Mouse (Mus musculus): Measurements from ENCODE around the gene Tcf7. TPM values are rescaled to one million over a fixed set of nuclear protein-coding genes. Genes with fewer than 3 reads are reported as not detected.

Tcf7 gene
- total RNA-seq, 2 experiments from 2014 or later = 2.8 to 3.8 TPM

- no peak for DNase-seq
These were observed 15.5 kb downstream of the Tcf7 start for GRCm38 (mm10) chr11:52267271-52267670.

- DNase-seq = no peak
These were observed 17.1 kb downstream of the Tcf7 start for GRCm38 (mm10) chr11:52265616-52266307.

GRCm38 (mm10) chr11:52264871-52265270 is 17.9 kb downstream of the Tcf7 start:
- DNase-seq = no peak

GRCm38 (mm10) chr11:52262338-52262737 is 20.5 kb downstream of the Tcf7 start:
- no peak for DNase-seq

GRCm38 (mm10) chr11:52261937-52262336 is 20.9 kb downstream of the Tcf7 start:
- DNase-seq = peak; percentile 82

GRCm38 (mm10) chr11:52260878-52261277 is 21.9 kb downstream of the Tcf7 start:
- no peak for DNase-seq

DNA sequence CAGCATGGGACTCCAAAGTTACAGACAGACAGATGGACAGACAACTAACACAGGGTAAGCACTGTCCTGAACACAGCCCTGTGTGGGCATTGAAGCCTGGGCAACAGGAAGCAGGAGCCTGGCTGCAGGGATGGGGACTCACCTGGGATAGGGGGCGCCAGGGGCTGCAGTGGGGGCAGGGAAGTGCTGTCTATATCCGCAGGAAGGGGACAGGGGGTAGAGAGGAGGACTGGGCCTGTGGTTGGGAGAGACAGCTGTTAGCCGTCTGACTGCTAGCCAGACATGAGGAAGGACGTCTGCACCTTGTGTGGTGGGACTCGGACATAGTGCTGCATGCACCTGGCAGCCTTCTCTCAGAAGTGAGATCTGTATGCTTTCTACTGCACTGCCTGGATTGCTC is 24.1 kb downstream of the Tcf7 start:
- no peak for DNase-seq

- no peak for DNase-seq
These were observed 25.4 kb downstream of the Tcf7 start for GRCm38 (mm10) chr11:52257376-52257775.

GRCm38 (mm10) chr11:52255077-52255476 is 27.7 kb downstream of the Tcf7 start:
- no peak for DNase-seq

- peak; percentile 82 for DNase-seq
These were observed 29.0 kb downstream of the Tcf7 start for GRCm38 (mm10) chr11:52253674-52254375.

DNA sequence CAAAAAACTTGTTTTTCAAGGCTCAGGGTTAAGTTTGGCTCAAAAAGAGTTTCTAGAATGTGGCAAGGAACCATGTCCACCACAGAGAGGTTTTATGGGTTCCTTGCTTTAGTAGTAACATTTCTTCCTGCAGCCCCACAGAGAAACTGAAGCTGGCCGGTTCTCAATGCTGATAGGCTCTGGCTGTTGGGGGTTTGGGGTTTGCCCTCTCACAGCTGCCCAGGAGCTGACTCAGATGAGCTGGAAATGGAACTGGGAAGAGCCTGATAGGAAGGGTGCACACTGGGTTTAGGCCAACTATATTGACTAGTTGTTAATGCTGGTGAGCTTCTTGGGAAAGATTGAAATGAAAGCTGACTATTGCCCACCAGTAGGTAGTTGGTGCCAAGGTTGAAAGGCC is 30.1 kb downstream of the Tcf7 start:
- DNase-seq = no peak

GRCm38 (mm10) chr11:52251770-52252169 is 31.0 kb downstream of the Tcf7 start:
- DNase-seq = no peak

DNA sequence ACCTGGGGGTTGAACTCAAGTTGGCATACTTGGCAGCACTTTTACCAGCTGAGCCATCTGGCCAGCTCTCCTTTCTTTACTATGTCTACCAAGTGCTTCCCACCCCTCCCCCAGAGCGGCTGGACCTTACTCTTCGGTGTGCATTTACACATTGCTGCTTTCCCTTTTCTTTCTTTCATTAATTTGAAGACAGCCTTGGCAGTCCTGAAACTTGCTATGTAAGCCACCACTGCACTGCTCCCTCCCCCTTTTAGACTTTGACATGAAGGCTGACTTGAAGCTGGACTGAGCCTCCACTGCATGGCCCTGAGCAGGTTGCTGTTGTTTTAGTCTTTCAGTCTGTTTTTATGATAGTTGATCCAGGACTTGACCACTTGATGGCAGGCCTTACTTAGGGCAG is 33.4 kb downstream of the Tcf7 start:
- DNase-seq = no peak

- DNase-seq = no peak
These were observed 41.8 kb downstream of the Tcf7 start for GRCm38 (mm10) chr11:52240898-52241542.

DNA sequence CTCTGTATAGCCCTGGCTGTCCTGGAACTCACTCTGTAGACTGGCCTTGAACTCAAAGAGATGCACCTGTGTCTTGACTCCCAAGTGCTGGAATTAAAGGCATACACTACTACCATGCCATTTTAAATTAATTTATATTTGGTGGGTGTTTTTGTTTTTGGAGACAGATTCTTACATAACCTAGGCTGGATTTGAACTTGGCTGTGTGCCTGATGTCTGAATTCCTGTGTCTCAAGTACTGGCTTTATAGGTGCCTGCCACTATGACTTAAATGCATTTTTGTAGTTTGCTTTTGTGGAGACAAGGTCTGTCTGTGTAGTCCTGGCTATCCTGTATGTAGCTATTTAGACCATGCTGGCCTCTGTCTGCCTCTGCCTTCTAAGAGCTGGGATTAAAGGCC is 48.3 kb downstream of the Tcf7 start:
- DNase-seq = no peak

DNA sequence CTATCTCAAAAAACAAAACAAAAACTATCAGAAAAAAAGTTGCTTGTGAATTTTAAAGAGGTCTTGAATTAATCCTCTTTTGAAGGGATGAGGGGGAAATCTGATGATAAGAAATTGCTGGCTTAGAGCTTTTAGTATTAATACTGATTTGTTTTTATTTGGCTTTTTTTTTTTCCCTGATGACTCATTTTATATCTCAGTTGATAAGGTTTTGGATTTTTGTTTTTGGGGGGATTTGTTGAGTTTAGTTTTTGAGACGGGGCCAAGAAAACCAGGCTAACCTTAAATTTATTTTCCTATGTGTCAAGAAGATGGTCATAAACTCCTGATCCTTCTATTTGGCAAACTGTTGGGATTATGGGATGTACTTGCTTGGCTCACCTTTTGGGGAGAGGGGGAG is 48.9 kb downstream of the Tcf7 start:
- no peak for DNase-seq

- no peak for DNase-seq
These were observed 49.7 kb downstream of the Tcf7 start for GRCm38 (mm10) chr11:52233043-52233653.

- DNase-seq = peak; percentile 95
These were observed 50.9 kb downstream of the Tcf7 start, which contains the start of gene Skp1a for GRCm38 (mm10) chr11:52231606-52232541. TSS of gene Skp1a (plus strand) at chr11:52231995.

DNA sequence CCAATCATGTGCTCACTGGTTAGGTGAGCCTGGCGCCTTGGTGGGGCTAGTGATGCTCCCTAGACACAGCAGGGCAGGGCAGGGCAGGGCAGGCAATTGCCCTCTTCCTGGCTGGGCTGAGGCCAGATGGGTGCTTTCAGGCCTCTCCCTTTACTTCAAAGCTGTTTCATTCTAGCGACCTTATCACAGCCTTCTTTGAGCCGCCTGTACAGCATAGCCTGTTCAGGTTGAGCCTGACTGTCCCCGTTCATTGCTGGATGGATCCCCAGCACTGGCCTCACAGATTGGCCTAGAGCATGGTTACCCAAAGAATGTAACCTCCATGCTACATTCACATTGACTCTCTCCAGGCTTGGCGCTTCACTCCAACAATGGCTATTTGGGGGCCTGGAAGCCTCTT is 52.1 kb downstream of the Tcf7 start:
- DNase-seq = no peak

DNA sequence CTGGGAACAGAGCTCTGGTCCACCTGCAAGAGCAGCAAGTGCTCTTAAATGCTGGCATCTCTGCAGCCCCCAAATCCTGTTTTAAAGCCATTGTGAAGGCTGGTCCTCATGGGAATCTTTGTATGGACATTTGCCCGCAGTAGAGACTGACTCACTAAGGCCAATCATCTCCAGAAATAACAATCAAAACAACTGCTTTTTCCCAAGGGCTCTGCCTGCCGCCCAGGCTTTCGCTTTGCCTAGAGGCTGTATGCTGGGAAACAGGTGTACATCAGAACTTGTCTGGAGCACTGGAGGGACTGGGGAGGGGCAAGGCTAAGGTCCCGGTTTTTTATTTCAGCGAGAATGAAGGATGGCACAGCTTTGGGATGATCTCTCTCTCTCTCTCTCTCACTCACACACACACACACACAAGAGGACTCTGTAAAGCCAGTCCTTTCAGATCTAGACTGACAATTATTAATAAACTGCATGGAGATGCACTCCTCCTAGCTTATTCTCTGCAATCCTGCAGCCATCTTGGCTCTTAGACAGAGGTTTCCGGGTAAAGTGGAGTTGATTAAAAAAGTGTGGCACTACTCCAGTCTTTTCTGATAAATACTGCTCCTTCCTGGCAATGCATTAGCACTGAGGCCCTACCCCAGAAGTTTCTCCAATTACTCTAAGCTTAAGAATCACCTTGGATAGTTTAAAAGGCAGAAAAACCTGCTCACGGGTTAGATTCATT is 53.9 kb downstream of the Tcf7 start:
- DNase-seq = no peak

All from heart, postnatal 4 days (tissue).